Mouse (Mus musculus): ENCODE results near the gene Atp11c. TPM values are rescaled to one million over a fixed set of nuclear protein-coding genes. Genes with fewer than 3 reads are reported as not detected.

Gene Atp11c
- polyA plus RNA-seq, 1 experiment from 2014 or later: 14.1 TPM

DNA sequence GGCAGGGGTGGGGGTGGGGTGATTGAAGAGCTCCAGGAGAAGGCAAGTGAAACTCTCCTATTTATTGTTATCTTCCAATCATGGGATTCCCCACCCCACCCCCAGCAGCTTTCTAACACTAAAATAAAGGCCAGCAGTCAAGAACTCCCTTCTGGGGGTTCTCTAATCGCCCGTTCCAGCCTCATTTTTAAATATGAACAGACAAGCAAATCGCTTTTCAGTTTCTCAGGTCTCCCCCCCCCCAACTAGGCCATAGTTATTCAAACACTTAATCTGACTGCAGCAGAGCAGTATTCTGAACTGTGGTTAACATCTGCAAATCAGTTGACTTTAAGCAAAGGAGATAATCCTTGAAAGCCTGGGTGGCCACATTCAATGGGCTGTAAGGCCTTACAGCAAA lies 409.9 kb downstream of the Atp11c start:
- DNase-seq (ENCODE audit: low spot score) (no peak), ATAC-seq (ENCODE audit: insufficient number of reproducible peaks, low FRiP score, low TSS enrichment, low read depth) (no peak)
- Histone ChIP-seq H3K4me1 (ENCODE audit: control insufficient read depth, insufficient read depth, low read length) (no peaks in the 10 kb centered on the region), H3K27ac (replicated peaks; ENCODE audit: low read depth, low read length) (no peak overlapping the region), H3K9ac (ENCODE audit: low read length) (no peak overlapping the region), H3K27me3 (ENCODE audit: control insufficient read depth, insufficient read depth, low read length) (no peaks in the 10 kb centered on the region), H3K4me2 (ENCODE audit: low read depth, severe bottlenecking) (no peak overlapping the region), H3K9me3 (ENCODE audit: control insufficient read depth, low read length) (no peaks in the 10 kb centered on the region), H3K36me3 (ENCODE audit: control insufficient read depth, insufficient read depth, low read length) (no peaks in the 10 kb centered on the region), H3K4me3 (ENCODE audit: low read depth, low read length) (no peak overlapping the region)
- WGBS: 48% methylated on average over 3 of the region's 3 CpGs

DNA sequence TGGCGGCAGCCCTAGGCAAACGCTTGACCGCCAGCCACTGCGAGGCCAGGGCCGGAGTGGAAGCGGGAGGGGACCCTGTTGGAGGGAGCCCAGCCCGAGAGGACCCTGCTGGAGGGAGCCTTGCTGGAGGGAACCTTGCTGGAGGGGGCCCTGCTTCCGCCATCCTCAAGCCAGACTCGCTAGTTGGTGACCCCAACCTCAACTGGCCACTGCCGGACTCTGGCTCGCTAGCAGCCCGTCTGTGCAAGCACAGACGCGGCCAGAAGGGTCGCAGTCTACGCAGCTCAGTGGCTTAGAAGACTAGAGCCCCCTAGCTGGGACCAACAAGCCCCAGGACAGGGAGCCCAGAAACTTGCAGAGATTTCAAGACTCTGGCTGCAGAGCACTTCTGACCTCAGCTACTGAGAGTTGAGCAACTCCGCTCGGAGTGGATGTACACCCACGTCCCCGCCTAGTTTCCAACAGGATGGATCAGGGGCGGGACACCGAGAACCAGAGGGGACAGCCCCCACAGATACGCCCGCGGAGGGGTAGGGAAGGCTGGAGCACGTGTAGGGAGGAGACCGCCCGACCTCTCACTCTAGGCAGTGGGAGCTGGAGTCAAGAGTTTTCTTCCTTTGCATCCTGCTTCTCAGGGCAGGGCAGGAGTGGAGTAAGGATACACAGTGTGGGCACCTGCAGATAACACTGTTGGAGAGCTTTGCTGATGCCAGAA lies 413.6 kb downstream of the Atp11c start, which contains the start of gene Mcf2:
Gene Mcf2, minus strand, starts transcription at position 346 of the 715 bp plus-strand sequence.
- H3K27ac ChIP-seq (replicated peaks; ENCODE audit: low read depth, low read length): no peak within 1 kb of the TSS
- no peaks in the 10 kb centered on the region for H3K4me1 ChIP-seq (ENCODE audit: control insufficient read depth, insufficient read depth, low read length)
- 13% methylated on average over 28 of the region's 28 CpGs for WGBS
- H3K9ac ChIP-seq (ENCODE audit: low read length): peak within 1 kb of the TSS; percentile 12; the same call in 1 of the 2 replicates
- ATAC-seq (ENCODE audit: insufficient number of reproducible peaks, low FRiP score, low TSS enrichment, low read depth) (peak; percentile 47), DNase-seq (ENCODE audit: low spot score) (peak; percentile 37)
- H3K27me3 ChIP-seq (ENCODE audit: control insufficient read depth, insufficient read depth, low read length): 0 out of 2 replicates have a peak, but pooled peaks cover 2% of the 10 kb centered on the region
- no peaks in the 10 kb centered on the region for H3K9me3 ChIP-seq (ENCODE audit: control insufficient read depth, low read length)
- H3K4me2 ChIP-seq (ENCODE audit: low read depth, severe bottlenecking): peak within 1 kb of the TSS; percentile 75
- no peaks in the 10 kb centered on the region for H3K36me3 ChIP-seq (ENCODE audit: control insufficient read depth, insufficient read depth, low read length)
- H3K4me3 ChIP-seq (ENCODE audit: low read depth, low read length): peak within 1 kb of the TSS; percentile 32

DNA sequence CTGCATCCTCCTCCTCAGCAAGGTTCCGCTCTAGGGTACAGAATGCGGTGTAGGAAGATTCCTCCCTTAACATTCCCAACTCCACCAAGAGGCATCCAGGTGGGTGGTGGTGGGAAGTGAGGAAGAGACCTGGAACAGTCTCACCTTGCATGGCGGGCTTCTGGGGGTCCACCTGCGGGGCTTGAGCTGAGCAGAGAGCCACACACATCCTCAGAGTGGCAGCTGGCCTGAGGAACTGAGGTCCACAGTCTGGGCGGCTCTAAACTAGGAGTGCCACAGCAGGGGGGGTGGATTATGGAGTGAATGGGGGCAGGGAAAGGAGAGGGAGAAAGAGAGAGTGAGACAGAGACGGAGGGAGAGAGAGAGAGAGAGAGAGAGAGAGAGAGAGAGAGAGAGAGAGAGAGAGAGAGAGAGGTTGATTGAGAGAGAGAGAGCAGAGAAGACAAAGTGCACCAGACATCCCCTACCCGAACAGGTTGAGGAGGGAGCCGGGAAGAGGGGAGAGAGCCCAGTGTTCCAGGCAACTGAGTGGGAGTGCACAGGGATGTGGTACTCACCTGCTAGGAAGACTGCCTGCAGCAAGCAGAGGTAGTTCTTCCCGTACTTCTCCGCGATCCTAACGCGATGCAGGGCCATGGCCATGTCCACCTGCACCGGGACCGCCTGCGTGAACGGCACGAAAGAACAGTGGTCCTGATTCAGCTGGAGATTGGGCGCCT lies 414.3 kb downstream of the Atp11c start:
- H3K36me3 ChIP-seq (ENCODE audit: control insufficient read depth, insufficient read depth, low read length): no peaks in the 10 kb centered on the region
- peak; percentile 18 for DNase-seq (ENCODE audit: low spot score)
- H3K9ac ChIP-seq (ENCODE audit: low read length): peak overlapping the region; percentile 12; the same call in 1 of the 2 replicates
- H3K9me3 ChIP-seq (ENCODE audit: control insufficient read depth, low read length): no peaks in the 10 kb centered on the region
- H3K4me3 ChIP-seq (ENCODE audit: low read depth, low read length): peak overlapping the region; percentile 32
- peak overlapping the region; percentile 75 for H3K4me2 ChIP-seq (ENCODE audit: low read depth, severe bottlenecking)
- 12% methylated on average over 18 of the region's 19 CpGs for WGBS
- ATAC-seq (ENCODE audit: insufficient number of reproducible peaks, low FRiP score, low TSS enrichment, low read depth): no peak
- no peaks in the 10 kb centered on the region for H3K4me1 ChIP-seq (ENCODE audit: control insufficient read depth, insufficient read depth, low read length)
- H3K27ac ChIP-seq (replicated peaks; ENCODE audit: low read depth, low read length): no peak overlapping the region
- H3K27me3 ChIP-seq (ENCODE audit: control insufficient read depth, insufficient read depth, low read length): 0 out of 2 replicates have a peak, but pooled peaks cover 2% of the 10 kb centered on the region

MicroRNA genes within 50 kb of the gene (microRNA counts, 519-probe panel; counts per million panel counts)
- microRNA mmu-miR-505: 1,363 counts per million, percentile 7 among the panel's probes with 10 or more counts

Small RNA genes lying within 50 kb of the gene (microRNA-seq; reads per million reads assigned to microRNA genes)
- 197 reads per million, percentile 57 among the genes with 10 or more reads in this experiment for gene Mir505

Other genes with a start within 250 kb of the Atp11c start
- not detected in 2 replicates for gene Gm7073, start 53.4 kb downstream of the Atp11c start, polyA plus RNA-seq (2014; fragmentation: Nextera tagmentation; extraction: Ambion mirVana)

Data from limb, embryonic 11.5 days (tissue).